Mouse (Mus musculus) kidney, embryonic 16.5 days (tissue): ENCODE results near the gene Prkg2. TPM values are rescaled to one million over a fixed set of nuclear protein-coding genes. Genes with fewer than 3 reads are reported as not detected.

Experiments used
- ATAC-seq: fragments of 200-750 bp; cut with Nextera tagmentation; 2 replicates; pipeline ENCODE4 v1.8.0; 2017; ENCODE audit warnings: moderate TSS enrichment; ENCODE audit not compliant: low FRiP score, low TSS enrichment
- H3K27ac ChIP-seq: fragments of 300-500 bp; sonication (generic); 2 replicates; pipeline ENCODE4 v1.5.1; 2014; ENCODE audit warnings: low read length
- H3K27me3 ChIP-seq: fragments of 300-500 bp; sonication (generic); 2 replicates; pipeline ENCODE4 v1.6.1; 2014; ENCODE audit warnings: low read length, control low read depth, mixed read lengths; ENCODE audit not compliant: insufficient read depth
- H3K36me3 ChIP-seq: fragments of 300-500 bp; sonication (generic); 2 replicates; pipeline ENCODE4 v1.6.1; 2014; ENCODE audit warnings: low read length, control low read depth, mixed read lengths; ENCODE audit not compliant: insufficient read depth
- H3K4me1 ChIP-seq: fragments of 300-500 bp; sonication (generic); 2 replicates; pipeline ENCODE4 v1.6.1; 2014; ENCODE audit warnings: low read length, control low read depth, mixed read lengths; ENCODE audit not compliant: insufficient read depth
- H3K4me2 ChIP-seq: fragments of 300-500 bp; sonication (generic); replicated peaks from 2 replicates; pipeline ENCODE4 v1.6.1; 2014; ENCODE audit warnings: low read depth, low read length
- H3K4me3 ChIP-seq: fragments of 300-500 bp; sonication (generic); 2 replicates; pipeline ENCODE4 v1.5.1; 2014; ENCODE audit warnings: mild to moderate bottlenecking, low read length
- H3K9ac ChIP-seq: fragments of 300-500 bp; sonication (generic); replicated peaks from 2 replicates; pipeline ENCODE4 v1.6.1; 2014; ENCODE audit warnings: low read length
- H3K9me3 ChIP-seq: fragments of 300-500 bp; sonication (generic); 2 replicates; pipeline ENCODE4 v1.6.1; 2016; ENCODE audit warnings: low read length, control low read depth
- WGBS: fragments of 180-500 bp; shearing (Covaris S2); extraction: QIAGEN DNeasy Blood & Tissue Kit; methylation state at CpG from one replicate; pipeline ENCODE4 v1.1.7; 2014; 5-methylcytosine and 5-hydroxymethylcytosine counted together
- polyA plus RNA-seq: library from polyadenylated mRNA; unstranded; fragments of >200 nt; fragmentation: Nextera tagmentation; extraction: Ambion mirVana; gene quantifications from 2 replicates; pipeline ENCODE4 v1.2.1, GENCODE M21; 2015

Prkg2 gene
- polyA plus RNA-seq, 1 experiment from 2014 or later: 2.4 TPM

DNA sequence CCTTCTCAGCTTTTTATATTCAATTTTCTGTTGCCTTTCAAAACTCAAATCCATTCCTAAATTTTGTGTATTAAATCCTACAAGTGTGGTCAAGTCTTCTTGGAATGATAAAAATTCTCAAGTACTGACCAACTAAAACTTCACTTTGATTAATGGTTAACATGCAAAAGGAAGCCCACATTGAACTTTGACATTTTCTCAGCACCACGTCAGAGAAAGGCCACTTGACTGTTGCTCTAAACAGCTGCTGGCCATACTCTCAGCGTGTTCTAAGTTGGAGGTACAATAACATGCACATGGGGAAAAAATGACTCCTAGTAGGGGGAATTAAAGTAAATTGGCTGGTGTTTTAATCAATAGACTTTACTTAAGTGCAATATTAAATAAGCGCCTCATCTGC lies 155.1 kb downstream of the Prkg2 start:
- ATAC-seq: no peak
- no peak overlapping the region for H3K4me2 ChIP-seq

More for the DNA sequence above, 155.1 kb downstream of the Prkg2 start:
- no peaks in the 10 kb centered on the region for H3K4me1 ChIP-seq
- H3K9ac ChIP-seq: no peak overlapping the region
- no peaks in the 10 kb centered on the region for H3K9me3 ChIP-seq
- no peak overlapping the region for H3K27ac ChIP-seq
- no peaks in the 10 kb centered on the region for H3K27me3 ChIP-seq
- H3K4me3 ChIP-seq: no peak overlapping the region
- WGBS: 51% methylated on average over 3 of the region's 3 CpGs
- H3K36me3 ChIP-seq: no peaks in the 10 kb centered on the region

Other genes with a start within 250 kb of the Prkg2 start
- 10.2 and 11.7 TPM in 2 replicates for gene Bmp3, start 182.9 kb downstream of the Prkg2 start, polyA plus RNA-seq